Mouse (Mus musculus): Measurements from ENCODE around the gene Alk. TPM values are rescaled to one million over a fixed set of nuclear protein-coding genes. Genes with fewer than 3 reads are reported as not detected.

The Alk gene
- polyA plus RNA-seq, 1 experiment from 2014 or later, result 7.3 TPM

DNA sequence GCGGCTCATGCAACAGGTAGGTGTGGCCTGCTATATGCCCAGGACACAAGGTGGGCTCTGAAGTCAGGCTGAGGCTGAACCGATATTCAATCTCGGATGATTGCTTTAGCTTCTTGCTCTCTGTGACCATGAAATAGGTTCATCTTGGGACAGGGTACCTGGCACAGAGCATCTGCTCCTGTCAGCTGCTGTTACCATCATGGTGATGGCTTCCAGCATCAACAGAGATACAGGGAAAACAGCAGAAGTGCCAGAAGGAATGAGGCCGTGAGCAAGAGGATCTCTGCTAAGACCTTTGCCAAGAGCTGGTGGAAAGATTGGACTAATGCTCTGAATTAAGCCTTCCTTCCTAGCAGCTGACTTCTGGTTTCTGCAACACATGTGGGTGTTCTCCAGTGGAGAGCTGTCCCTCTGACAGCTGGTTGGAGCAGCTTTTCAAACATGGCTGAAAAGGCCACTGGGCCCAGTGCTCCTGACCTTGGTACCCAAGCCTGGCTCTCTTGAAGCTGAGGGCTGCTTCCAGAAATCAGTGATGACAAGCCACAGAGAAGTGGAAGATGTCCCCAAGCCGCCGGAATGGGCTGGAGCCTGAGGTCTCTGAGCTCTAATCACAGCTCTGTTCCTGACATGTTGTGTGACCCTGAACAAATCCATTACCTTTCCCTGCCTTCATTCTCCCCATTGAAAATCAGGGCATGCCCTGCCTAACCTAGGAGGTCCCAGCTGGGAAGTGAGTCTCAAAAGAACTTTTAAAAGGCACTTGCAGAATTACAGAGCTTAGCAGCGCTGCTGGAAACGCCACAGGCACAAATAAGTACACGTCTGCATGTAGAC, 615.5 kb downstream of the Alk start:
- WGBS, result 44% methylated on average over 9 of the region's 9 CpGs
- H3K36me3 ChIP-seq (replicated peaks), result no peaks in the 10 kb centered on the region
- no peak for ATAC-seq (replicated peaks)
- no peak overlapping the region for H3K9ac ChIP-seq
- H3K4me3 ChIP-seq, result no peak overlapping the region
- no peaks in the 10 kb centered on the region for H3K27me3 ChIP-seq (replicated peaks)
- H3K4me2 ChIP-seq, result no peak overlapping the region
- no peak overlapping the region for H3K27ac ChIP-seq
- H3K4me1 ChIP-seq, result 0 out of 2 replicates have a peak, but pooled peaks cover 4% of the 10 kb centered on the region
- no peaks in the 10 kb centered on the region for H3K9me3 ChIP-seq

DNA sequence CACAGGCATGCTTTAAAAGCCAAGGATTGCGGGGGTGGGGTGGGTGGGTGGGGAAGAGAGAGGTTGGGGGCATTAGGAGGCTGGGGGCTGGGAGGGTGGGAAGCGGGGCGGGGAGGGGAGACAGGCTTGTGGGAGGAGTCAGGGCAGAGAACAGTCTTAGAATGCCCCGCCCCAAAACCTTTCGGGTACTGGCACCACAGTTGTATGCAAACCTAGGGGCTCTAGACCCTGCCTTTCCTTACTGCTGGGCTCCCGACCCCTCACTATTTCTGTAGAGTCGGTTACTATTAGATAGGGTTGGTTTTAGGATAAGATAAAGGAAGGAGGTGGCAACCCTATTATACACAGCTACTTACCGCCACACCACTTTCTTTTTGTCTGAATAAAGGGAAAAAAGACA, 617.4 kb downstream of the Alk start:
- Histone ChIP-seq H3K4me2 (no peak overlapping the region), H3K36me3 (replicated peaks) (no peaks in the 10 kb centered on the region), H3K4me3 (no peak overlapping the region), H3K9ac (no peak overlapping the region), H3K27me3 (replicated peaks) (no peaks in the 10 kb centered on the region), H3K27ac (no peak overlapping the region), H3K9me3 (no peaks in the 10 kb centered on the region), H3K4me1 (peaks cover 4% of the 10 kb centered on the region; the same call in 1 of the 2 replicates)
- WGBS, result 57% methylated on average over 8 of the region's 8 CpGs
- no peak for ATAC-seq (replicated peaks)

DNA sequence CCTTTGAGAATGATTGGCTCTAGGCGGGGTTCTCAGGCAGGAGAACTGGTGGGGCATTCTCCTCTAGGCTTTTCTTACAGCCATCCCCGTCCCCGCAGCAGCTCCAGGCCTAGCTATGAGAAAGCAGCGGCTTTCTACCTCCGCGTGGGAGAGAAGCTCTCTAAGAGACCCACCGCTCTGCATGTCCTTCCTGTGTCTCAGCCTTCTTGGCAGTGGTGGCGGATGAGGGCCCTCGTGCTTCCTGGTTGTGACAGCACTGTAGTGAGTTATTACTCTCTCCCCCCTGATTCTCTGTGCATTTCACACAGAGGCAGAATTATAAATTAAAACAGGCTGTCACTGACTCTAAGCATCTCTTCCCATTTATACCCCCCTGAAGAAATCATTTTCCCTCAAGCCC, 618.0 kb downstream of the Alk start:
- no peak; the same call in 1 of the 2 replicates for ATAC-seq (replicated peaks)
- H3K27me3 ChIP-seq (replicated peaks), result no peaks in the 10 kb centered on the region
- H3K4me2 ChIP-seq, result no peak overlapping the region
- H3K36me3 ChIP-seq (replicated peaks), result no peaks in the 10 kb centered on the region
- H3K9ac ChIP-seq, result no peak overlapping the region
- no peak overlapping the region for H3K27ac ChIP-seq
- 57% methylated on average over 9 of the region's 9 CpGs for WGBS
- H3K9me3 ChIP-seq, result no peaks in the 10 kb centered on the region
- H3K4me1 ChIP-seq, result peaks cover 8% of the 10 kb centered on the region
- no peak overlapping the region for H3K4me3 ChIP-seq

DNA sequence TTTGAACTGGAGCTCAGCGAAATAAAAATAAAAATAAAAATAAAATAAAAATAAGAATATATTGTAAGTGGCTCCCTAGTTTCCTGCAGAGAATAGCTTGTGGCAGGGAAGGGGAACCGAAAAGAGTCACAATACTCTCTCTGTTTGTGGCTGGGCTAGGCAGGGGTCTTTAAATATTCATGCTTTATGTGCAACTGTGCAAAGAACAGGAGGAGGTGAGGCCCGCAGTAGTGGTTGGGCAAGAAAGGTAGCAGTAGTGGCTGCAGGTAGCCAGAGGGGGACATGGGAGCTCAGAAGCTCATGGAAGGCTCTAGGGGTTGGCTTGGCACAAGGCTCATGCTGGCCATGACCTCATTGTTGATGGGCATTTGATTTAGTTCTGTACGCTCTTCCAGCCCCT, 623.2 kb downstream of the Alk start:
- H3K9ac ChIP-seq, result no peak overlapping the region
- ATAC-seq (replicated peaks), result peak; percentile 55
- H3K4me1 ChIP-seq, result peaks cover 18% of the 10 kb centered on the region
- H3K4me2 ChIP-seq, result no peak overlapping the region
- peak overlapping the region; percentile 68 for H3K27ac ChIP-seq
- H3K27me3 ChIP-seq (replicated peaks), result no peaks in the 10 kb centered on the region
- no peaks in the 10 kb centered on the region for H3K36me3 ChIP-seq (replicated peaks)
- 31% methylated on average over 4 of the region's 4 CpGs for WGBS
- H3K9me3 ChIP-seq, result no peaks in the 10 kb centered on the region
- H3K4me3 ChIP-seq, result no peak overlapping the region

DNA sequence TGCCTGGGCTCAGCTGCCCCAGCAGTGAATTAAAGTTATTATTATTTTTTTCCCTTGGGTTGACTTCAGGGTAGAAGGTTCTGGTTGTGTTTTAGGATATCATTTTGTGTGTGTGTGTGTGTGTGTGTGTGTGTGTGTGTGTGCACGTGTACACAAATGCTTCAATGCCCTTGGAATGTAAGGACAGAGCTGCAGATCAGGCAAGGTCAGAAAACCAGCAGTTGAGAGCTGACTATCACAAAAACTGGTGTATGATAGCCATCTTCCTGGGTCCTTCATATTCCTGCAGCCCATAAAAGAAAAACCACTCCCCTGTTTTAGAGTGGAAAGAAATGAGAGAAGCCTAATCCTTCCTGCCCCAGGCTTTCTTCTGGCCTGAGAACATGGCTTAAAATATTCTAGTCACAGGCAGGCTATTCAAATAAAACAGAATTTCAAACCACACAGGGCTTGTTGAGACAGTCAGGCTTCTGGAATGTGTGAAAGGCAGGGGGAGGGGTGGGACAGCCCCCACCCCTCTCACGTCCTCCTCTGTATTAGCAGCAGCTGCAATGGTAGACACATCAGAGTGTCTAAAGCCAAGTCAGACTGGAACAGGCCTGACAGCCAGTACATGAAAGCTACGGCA, 623.8 kb downstream of the Alk start:
- H3K4me2 ChIP-seq, result no peak overlapping the region
- H3K9me3 ChIP-seq, result no peaks in the 10 kb centered on the region
- no peak overlapping the region for H3K9ac ChIP-seq
- peak overlapping the region; percentile 68 for H3K27ac ChIP-seq
- H3K4me3 ChIP-seq, result no peak overlapping the region
- WGBS, result 17% methylated on average over 3 of the region's 3 CpGs
- ATAC-seq (replicated peaks), result peak; percentile 88
- no peaks in the 10 kb centered on the region for H3K36me3 ChIP-seq (replicated peaks)
- no peaks in the 10 kb centered on the region for H3K27me3 ChIP-seq (replicated peaks)
- H3K4me1 ChIP-seq, result peaks cover 18% of the 10 kb centered on the region

DNA sequence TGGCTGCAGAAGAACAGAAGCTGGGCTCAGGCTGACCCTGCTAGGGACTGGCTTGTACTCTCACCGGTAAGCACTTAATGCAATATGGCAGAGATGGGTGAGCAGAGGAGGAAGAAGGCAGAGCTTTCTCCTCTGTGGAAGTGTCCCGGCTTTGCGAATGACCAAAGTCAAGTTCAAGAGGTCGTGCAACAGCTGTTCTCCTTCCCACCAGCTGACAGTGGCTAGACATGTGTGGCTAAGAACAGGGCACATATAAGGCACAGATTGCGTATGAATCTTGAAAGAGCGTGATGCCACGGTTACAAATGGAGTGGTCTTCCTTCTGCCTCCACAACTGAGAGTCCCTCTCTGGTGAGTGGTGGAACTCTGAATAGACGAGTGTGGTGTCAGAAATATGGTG, 625.3 kb downstream of the Alk start:
- H3K9ac ChIP-seq, result no peak overlapping the region
- no peak overlapping the region for H3K4me2 ChIP-seq
- H3K4me3 ChIP-seq, result no peak overlapping the region
- no peak for ATAC-seq (replicated peaks)
- peaks cover 18% of the 10 kb centered on the region for H3K4me1 ChIP-seq
- no peaks in the 10 kb centered on the region for H3K9me3 ChIP-seq
- H3K36me3 ChIP-seq (replicated peaks), result no peaks in the 10 kb centered on the region
- no peak overlapping the region for H3K27ac ChIP-seq
- 96% methylated on average over 8 of the region's 8 CpGs for WGBS
- H3K27me3 ChIP-seq (replicated peaks), result no peaks in the 10 kb centered on the region

DNA sequence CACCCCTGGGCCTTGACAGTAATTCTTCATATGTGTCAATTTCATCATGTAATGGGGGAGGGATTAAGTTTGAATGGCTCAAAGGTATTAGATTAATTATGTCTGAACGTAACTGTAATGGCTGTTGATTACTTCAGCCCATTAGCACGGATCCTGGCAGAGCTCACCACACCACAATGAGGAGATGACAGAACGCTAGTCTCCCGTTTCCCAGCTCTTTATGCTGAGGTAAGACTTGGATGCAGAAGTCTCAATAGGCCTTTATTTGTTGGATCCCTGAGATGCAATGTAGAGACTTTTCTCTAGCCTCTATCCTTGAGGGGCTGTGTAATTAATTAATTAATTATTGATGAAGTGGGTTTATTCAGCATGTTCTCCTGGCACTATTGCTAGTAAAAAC, 627.8 kb downstream of the Alk start:
- ATAC-seq (replicated peaks), result no peak
- WGBS, result 54% methylated on average over 4 of the region's 4 CpGs

DNA sequence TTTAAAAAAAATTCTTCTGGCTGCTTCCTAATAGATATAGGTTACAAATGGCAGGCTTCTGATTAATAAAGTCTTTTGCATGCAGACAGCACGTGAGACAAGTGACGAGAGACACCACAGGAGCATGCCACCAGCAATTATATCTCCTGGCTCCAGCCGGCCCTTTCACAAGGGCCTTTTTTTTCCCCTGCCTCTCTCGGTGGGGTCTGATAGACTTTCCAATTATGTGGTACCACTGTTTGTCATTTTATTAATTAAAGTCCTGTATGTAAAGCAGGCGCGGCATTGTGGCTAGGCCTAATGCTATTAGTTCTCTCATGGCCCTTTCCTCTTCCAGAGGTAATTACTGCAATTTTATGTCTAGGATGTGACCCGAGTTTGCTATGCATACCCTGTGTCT, 630.7 kb downstream of the Alk start:
- no peaks in the 10 kb centered on the region for H3K27me3 ChIP-seq (replicated peaks)
- H3K4me3 ChIP-seq, result no peak overlapping the region
- H3K36me3 ChIP-seq (replicated peaks), result no peaks in the 10 kb centered on the region
- 57% methylated on average over 7 of the region's 7 CpGs for WGBS
- ATAC-seq (replicated peaks), result no peak
- no peaks in the 10 kb centered on the region for H3K9me3 ChIP-seq
- peaks cover 3% of the 10 kb centered on the region; the same call in 1 of the 2 replicates for H3K4me1 ChIP-seq
- H3K27ac ChIP-seq, result no peak overlapping the region
- H3K4me2 ChIP-seq, result no peak overlapping the region
- no peak overlapping the region for H3K9ac ChIP-seq

More for the DNA sequence above, 627.8 kb downstream of the Alk start:
- Histone ChIP-seq H3K27me3 (replicated peaks) (no peaks in the 10 kb centered on the region), H3K36me3 (replicated peaks) (no peaks in the 10 kb centered on the region), H3K27ac (no peak overlapping the region), H3K4me3 (no peak overlapping the region), H3K9ac (no peak overlapping the region), H3K4me1 (peaks cover 15% of the 10 kb centered on the region), H3K9me3 (no peaks in the 10 kb centered on the region), H3K4me2 (no peak overlapping the region)

DNA sequence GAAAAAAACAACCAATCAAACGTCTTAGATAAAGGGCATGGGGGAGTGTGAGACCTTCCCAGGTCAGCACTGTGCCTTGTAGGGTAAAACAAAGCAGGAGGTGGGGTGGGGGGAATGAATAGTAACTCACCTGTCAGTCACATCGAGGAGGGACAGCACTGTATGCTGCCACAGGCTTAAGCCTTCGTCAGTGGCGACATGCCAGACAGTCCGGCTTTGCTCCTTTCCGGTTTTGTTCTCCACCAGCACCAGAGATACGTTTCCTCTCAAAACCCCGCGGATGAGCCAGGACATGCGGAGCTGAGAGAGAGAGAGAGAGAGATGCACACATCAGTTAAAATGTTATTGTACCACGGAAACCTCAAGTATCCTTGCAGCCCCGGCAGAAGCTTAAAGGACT, 637.1 kb downstream of the Alk start:
- H3K4me1 ChIP-seq, result peaks cover 15% of the 10 kb centered on the region
- H3K4me3 ChIP-seq, result no peak overlapping the region
- no peak overlapping the region for H3K27ac ChIP-seq
- H3K9ac ChIP-seq, result no peak overlapping the region
- no peak overlapping the region for H3K4me2 ChIP-seq
- no peaks in the 10 kb centered on the region for H3K9me3 ChIP-seq
- no peaks in the 10 kb centered on the region for H3K36me3 ChIP-seq (replicated peaks)
- no peak for ATAC-seq (replicated peaks)
- WGBS, result 71% methylated on average over 12 of the region's 12 CpGs
- H3K27me3 ChIP-seq (replicated peaks), result peaks cover 4% of the 10 kb centered on the region; the same call in 1 of the 2 replicates

DNA sequence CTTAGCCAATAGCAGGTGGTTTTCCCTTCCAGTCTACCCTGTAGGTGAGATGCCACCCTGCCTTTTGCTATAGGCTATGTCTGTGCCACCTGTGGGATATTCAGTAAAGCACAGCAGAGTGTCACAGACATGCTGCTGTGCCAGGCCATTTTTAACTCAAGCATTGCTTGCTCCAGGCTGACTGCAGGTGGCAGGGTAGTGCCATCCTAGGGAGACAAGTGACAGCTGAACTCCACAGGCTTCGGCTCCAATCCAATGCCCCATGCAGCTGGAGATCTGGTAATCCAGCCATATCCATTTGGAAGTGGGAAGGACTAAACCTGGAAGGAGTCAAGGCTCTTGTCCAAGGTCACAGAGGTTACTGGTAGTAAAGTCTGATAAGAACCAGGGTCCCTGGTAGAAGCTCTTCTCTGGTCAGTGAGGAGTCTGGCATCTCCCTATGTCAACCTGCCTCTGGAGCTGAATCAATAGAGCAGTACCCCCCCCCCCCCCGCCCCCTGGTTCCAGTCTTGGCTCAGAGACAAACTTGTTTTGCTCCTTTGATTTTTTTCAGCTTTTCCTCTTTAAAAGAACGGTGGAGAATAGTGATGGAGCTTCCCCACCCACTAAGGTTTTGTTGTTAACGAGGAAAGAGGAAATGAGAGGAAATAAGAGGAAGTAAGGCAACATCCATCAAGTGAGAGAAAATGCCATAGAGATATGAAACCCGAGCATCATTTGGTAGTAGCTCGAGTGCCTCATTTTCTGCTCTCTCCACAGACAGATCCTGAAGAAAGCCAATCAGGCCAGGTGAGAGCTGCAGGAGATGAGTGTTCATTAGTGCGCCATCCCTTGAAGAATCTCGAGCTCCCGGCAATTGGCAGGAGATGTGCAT, 638.5 kb downstream of the Alk start:
- Histone ChIP-seq H3K36me3 (replicated peaks) (no peaks in the 10 kb centered on the region), H3K27ac (no peak overlapping the region), H3K27me3 (replicated peaks) (peaks cover 4% of the 10 kb centered on the region; the same call in 1 of the 2 replicates), H3K9ac (no peak overlapping the region), H3K9me3 (no peaks in the 10 kb centered on the region), H3K4me1 (peaks cover 15% of the 10 kb centered on the region), H3K4me3 (no peak overlapping the region), H3K4me2 (no peak overlapping the region)
- ATAC-seq (replicated peaks), result peak; percentile 83
- 65% methylated on average over 9 of the region's 9 CpGs for WGBS

DNA sequence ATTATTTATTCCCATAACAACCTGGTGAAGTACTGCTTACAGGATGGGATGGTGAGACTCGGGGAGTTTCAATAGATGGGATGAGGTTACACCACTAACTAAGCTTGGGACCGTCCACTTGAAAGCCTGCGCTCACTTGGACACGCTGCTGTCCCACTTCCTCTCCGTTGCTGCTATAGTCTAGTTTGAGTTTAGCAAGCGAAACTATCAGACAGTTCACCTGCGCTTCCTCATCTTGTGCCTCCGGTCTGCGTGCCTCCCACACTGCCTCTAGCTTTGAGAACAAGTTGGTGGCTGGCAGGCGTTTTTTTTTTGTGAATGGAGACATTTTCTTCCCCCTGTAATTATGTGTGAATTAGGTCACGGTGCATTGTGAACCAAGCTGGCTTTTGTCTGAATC, 639.8 kb downstream of the Alk start:
- H3K4me3 ChIP-seq, result no peak overlapping the region
- ATAC-seq (replicated peaks), result no peak
- H3K9ac ChIP-seq, result no peak overlapping the region
- no peaks in the 10 kb centered on the region for H3K9me3 ChIP-seq
- WGBS, result 58% methylated on average over 11 of the region's 11 CpGs
- peaks cover 4% of the 10 kb centered on the region; the same call in 1 of the 2 replicates for H3K27me3 ChIP-seq (replicated peaks)
- H3K4me1 ChIP-seq, result peaks cover 15% of the 10 kb centered on the region
- H3K27ac ChIP-seq, result no peak overlapping the region
- no peak overlapping the region for H3K4me2 ChIP-seq
- no peaks in the 10 kb centered on the region for H3K36me3 ChIP-seq (replicated peaks)

DNA sequence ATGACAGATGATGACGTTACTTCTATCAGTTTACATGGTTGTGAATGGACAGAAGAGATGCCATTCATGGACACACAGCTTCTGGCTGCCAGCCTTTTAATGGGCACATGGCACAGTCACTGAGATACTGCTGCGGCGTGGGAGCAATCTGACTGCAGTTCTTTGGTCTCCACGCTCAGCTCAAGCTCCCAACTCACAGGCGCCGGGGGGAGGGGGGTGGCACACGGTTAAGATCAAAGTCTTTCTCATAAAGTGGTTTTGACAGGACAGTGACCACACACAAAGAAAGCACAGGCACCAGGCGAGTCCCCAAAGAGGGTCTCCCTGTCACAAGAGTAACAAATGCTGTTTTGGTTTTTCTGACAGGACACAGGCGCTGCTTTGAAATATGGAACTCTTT, 641.7 kb downstream of the Alk start:
- H3K9ac ChIP-seq, result no peak overlapping the region
- 30% methylated on average over 9 of the region's 9 CpGs for WGBS
- peak; percentile 50; the same call in 1 of the 2 replicates for ATAC-seq (replicated peaks)
- no peaks in the 10 kb centered on the region for H3K9me3 ChIP-seq
- peak overlapping the region; percentile 31 for H3K4me2 ChIP-seq
- no peak overlapping the region for H3K27ac ChIP-seq
- peaks cover 4% of the 10 kb centered on the region; the same call in 1 of the 2 replicates for H3K27me3 ChIP-seq (replicated peaks)
- H3K36me3 ChIP-seq (replicated peaks), result no peaks in the 10 kb centered on the region
- peaks cover 15% of the 10 kb centered on the region for H3K4me1 ChIP-seq
- H3K4me3 ChIP-seq, result no peak overlapping the region

Measured in midbrain, embryonic 15.5 days (tissue).